Mouse (Mus musculus) midbrain, embryonic 11.5 days (tissue): Measurements from ENCODE around the gene Gm45021. TPM values are rescaled to one million over a fixed set of nuclear protein-coding genes. Genes with fewer than 3 reads are reported as not detected.

ENCODE experiments used
- ATAC-seq: fragments of 200-750 bp; cut with Nextera tagmentation; 2 replicates; pipeline ENCODE4 v1.8.0; 2017; ENCODE audit warnings: moderate TSS enrichment, moderate library complexity; ENCODE audit not compliant: low FRiP score
- DNase-seq: peaks from one replicate; pipeline ENCODE4 v3.0.0; 2015; ENCODE audit warnings: low spot score; ENCODE audit errors: missing footprints
- H3K27ac ChIP-seq: fragments of 300-500 bp; sonication (generic); 2 replicates; pipeline ENCODE4 v1.5.1; 2014; ENCODE audit warnings: low read depth, low read length
- H3K27me3 ChIP-seq: fragments of 300-500 bp; sonication (generic); 2 replicates; pipeline ENCODE4 v1.6.1; 2014; ENCODE audit warnings: mild to moderate bottlenecking, low read length, moderate library complexity, mixed read lengths; ENCODE audit not compliant: control insufficient read depth, insufficient read depth
- H3K36me3 ChIP-seq: fragments of 300-500 bp; sonication (generic); 2 replicates; pipeline ENCODE4 v1.6.1; 2014; ENCODE audit warnings: mild to moderate bottlenecking, low read length, moderate library complexity, mixed read lengths; ENCODE audit not compliant: control insufficient read depth, insufficient read depth
- H3K4me1 ChIP-seq: fragments of 300-500 bp; sonication (generic); 2 replicates; pipeline ENCODE4 v1.6.1; 2014; ENCODE audit warnings: low read length; ENCODE audit not compliant: control insufficient read depth, insufficient read depth
- H3K4me2 ChIP-seq: fragments of 300-500 bp; sonication (generic); 2 replicates; pipeline ENCODE4 v1.6.1; 2014; ENCODE audit warnings: mild to moderate bottlenecking, moderate library complexity
- H3K4me3 ChIP-seq: fragments of 300-500 bp; sonication (generic); 2 replicates; pipeline ENCODE4 v1.5.1; 2014; ENCODE audit warnings: low read depth, low read length
- H3K9ac ChIP-seq: fragments of 300-500 bp; sonication (generic); 2 replicates; pipeline ENCODE4 v1.6.1; 2014; ENCODE audit warnings: low read length
- H3K9me3 ChIP-seq: fragments of 300-500 bp; sonication (generic); 2 replicates; pipeline ENCODE4 v1.6.1; 2016; ENCODE audit warnings: low read length; ENCODE audit not compliant: control insufficient read depth
- whole genome bisulfite sequencing: fragments of 180-500 bp; shearing (Covaris S2); extraction: QIAGEN DNeasy Blood & Tissue Kit; methylation state at CpG from one replicate; pipeline ENCODE4 v1.1.7; 2014; 5-methylcytosine and 5-hydroxymethylcytosine counted together
- polyA plus RNA-seq: library from polyadenylated mRNA; unstranded; fragments of >200 nt; fragmentation: Nextera tagmentation; extraction: Ambion mirVana; gene quantifications from 2 replicates; pipeline ENCODE4 v1.2.1, GENCODE M21; 2014

The Gm45021 gene
- polyA plus RNA-seq, 1 experiment from 2014 or later, result not detected

DNA sequence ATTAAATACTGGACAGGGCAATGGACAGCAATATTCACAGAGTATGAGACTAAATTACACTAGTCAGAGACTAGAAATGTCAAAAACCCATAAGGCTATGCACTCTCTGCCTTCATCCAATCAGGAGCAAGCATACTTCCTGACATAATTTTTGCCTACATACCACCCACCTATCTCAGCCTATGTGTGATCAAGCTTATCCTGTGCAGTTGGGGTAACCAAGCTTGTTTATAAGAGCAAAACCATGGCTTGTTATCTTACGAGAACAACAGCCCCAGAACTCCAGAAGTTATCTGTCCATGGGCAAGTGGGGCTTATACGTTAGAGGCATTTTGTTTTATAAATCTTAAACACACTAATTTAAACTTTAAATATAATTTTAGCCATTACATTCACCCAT lies 45.7 kb downstream of the Gm45021 start:
- no peaks in the 10 kb centered on the region for H3K36me3 ChIP-seq
- no peak for ATAC-seq
- H3K9me3 ChIP-seq, result no peaks in the 10 kb centered on the region
- no peak overlapping the region for H3K27ac ChIP-seq
- no peak overlapping the region for H3K9ac ChIP-seq
- peaks cover 3% of the 10 kb centered on the region; the same call in 1 of the 2 replicates for H3K27me3 ChIP-seq
- no peak for DNase-seq
- peaks cover 4% of the 10 kb centered on the region; the same call in 1 of the 2 replicates for H3K4me1 ChIP-seq
- no peak overlapping the region for H3K4me3 ChIP-seq
- H3K4me2 ChIP-seq, result no peak overlapping the region
- 91% methylated on average over 2 of the region's 2 CpGs for WGBS

DNA sequence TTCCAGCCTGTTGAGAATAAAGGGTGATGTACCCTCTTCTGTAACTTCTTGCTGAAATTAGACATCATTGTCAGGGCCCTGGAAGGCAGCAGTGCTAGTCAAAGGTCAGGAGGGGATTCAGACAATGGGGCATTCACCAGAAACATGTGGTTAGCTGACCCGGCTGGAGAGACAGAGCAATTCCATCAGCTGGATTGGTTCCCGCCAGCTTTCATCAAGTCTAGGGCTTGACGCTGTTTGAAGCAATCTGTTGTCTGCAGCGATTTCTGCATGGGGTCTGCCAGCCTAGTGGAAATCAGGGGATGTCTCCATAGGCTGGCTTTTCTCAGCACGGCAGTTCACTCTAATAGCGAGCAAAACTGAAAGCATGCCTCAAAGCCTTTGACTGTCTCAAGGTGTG lies 47.1 kb downstream of the Gm45021 start:
- no peaks in the 10 kb centered on the region for H3K9me3 ChIP-seq
- no peak overlapping the region for H3K4me3 ChIP-seq
- no peak overlapping the region for H3K27ac ChIP-seq
- H3K27me3 ChIP-seq, result no peaks in the 10 kb centered on the region
- no peak overlapping the region for H3K9ac ChIP-seq
- 57% methylated on average over 6 of the region's 6 CpGs for WGBS
- DNase-seq, result no peak
- no peak overlapping the region for H3K4me2 ChIP-seq
- ATAC-seq, result no peak
- no peaks in the 10 kb centered on the region for H3K36me3 ChIP-seq
- H3K4me1 ChIP-seq, result peaks cover 4% of the 10 kb centered on the region; the same call in 1 of the 2 replicates

DNA sequence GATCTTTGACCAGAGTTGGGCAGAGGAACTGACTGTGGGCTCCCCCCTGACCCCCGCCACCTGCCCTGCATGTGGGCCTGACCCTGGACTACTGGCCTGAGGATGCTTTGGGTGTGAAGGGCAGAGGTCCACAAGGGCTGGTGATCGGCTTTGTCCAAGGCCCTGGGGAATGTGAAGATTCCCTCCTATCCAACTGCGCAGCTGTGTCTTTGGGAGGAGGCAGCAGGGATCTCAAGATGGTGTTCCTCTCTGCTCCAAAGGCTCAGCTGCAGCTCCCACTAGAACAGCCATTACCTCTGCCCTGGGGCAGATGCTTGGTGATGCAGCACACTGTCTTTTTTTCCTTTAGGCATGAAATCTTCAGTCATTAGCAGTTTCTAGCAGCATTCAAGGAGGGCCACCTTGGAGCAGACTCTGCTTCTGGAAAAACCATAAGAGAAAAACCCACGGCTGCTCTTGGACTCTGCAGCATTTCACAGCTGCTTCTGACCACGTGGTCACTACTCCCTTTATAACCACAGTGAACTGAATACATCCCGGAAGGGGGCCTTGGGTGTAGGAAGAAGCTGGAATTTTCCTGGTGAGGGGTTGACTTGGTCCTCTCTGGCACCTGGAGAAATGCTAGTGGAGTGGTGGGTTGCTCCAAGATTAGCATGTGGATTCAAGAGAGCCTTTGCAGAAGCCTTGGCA lies 48.5 kb downstream of the Gm45021 start:
- no peak overlapping the region for H3K4me2 ChIP-seq
- no peak for ATAC-seq
- no peaks in the 10 kb centered on the region for H3K9me3 ChIP-seq
- H3K4me3 ChIP-seq, result no peak overlapping the region
- H3K27ac ChIP-seq, result no peak overlapping the region
- no peaks in the 10 kb centered on the region for H3K36me3 ChIP-seq
- peaks cover 4% of the 10 kb centered on the region; the same call in 1 of the 2 replicates for H3K4me1 ChIP-seq
- no peak overlapping the region for H3K9ac ChIP-seq
- WGBS, result 70% methylated on average over 6 of the region's 6 CpGs
- no peaks in the 10 kb centered on the region for H3K27me3 ChIP-seq
- no peak for DNase-seq

DNA sequence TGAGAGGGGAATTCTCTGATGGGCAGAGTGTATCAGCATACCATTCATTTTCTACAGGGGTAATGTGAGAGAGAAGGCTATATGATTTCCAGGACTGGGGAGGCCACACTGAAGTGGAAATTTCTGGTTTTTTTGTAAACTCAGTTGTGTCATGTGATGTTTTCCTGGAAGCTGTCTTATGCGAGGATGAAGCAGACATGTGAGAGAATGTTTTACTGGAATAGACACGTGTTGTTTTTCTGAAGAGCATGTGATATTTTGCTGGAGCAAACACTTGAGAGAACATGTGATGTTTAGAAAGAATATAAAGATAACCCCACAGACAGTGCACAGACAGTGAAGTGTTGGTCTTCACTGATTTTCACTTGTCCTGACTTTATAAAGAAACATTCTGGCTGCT lies 49.1 kb downstream of the Gm45021 start:
- no peak overlapping the region for H3K9ac ChIP-seq
- no peaks in the 10 kb centered on the region for H3K36me3 ChIP-seq
- no peak overlapping the region for H3K4me2 ChIP-seq
- DNase-seq, result no peak
- H3K27me3 ChIP-seq, result no peaks in the 10 kb centered on the region
- H3K4me1 ChIP-seq, result peaks cover 4% of the 10 kb centered on the region; the same call in 1 of the 2 replicates
- no peak overlapping the region for H3K27ac ChIP-seq
- no peak overlapping the region for H3K4me3 ChIP-seq
- H3K9me3 ChIP-seq, result no peaks in the 10 kb centered on the region
- 82% methylated on average over 2 of the region's 2 CpGs for WGBS
- no peak for ATAC-seq

DNA sequence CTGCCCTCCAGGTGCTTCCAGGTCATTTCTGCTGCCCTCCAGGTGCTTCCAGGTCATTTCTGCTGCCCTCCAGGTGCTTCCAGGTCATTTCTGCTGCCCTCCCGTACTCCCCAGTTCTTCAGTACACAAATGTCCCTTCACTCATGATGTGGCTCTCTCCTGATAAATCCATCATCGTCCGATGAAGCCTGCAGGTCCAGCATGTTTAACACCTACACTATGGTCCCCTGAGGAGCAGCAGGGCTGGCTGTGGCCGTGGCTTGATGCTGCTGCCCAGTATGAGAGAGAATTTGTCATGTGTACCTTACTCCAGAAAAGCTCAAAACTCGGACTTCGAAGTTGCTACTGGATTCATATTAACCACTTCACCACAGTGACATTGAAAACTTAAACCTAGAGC lies 52.0 kb downstream of the Gm45021 start:
- WGBS, result 78% methylated on average over 6 of the region's 6 CpGs
- no peak for ATAC-seq

DNA sequence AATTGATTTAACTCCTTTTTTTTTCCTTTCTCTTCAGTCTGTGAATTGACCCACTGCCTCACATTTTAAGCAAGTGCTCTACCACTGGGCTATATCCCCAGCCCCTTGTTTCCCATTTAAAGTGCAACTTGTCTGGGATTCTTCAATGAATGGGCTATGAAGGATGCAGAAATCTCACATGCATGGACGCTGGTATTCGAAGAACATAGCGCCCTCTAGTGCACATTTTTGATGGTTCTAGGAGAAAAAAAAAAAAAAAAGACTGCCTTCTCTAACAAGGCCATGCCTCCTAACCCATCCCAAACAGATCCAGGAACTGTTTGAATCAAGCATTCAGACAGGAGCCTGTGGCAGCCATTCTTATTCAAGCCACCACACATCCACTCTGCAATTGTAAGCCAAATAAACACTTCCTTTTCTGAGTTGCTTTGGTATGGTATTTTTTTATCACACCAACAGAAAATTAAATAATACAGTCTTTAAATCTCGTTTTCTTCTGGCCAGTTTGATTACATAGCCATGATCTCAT lies 53.4 kb downstream of the Gm45021 start:
- Histone ChIP-seq H3K27me3 (no peaks in the 10 kb centered on the region), H3K27ac (no peak overlapping the region), H3K36me3 (no peaks in the 10 kb centered on the region), H3K4me3 (no peak overlapping the region), H3K9me3 (no peaks in the 10 kb centered on the region), H3K9ac (no peak overlapping the region), H3K4me1 (no peaks in the 10 kb centered on the region), H3K4me2 (no peak overlapping the region)
- ATAC-seq (peak; percentile 33; the same call in 1 of the 2 replicates), DNase-seq (peak; percentile 97)
- WGBS, result 22% methylated on average over 4 of the region's 4 CpGs

More for the DNA sequence above, 52.0 kb downstream of the Gm45021 start:
- Histone ChIP-seq H3K27ac (no peak overlapping the region), H3K4me1 (peaks cover 4% of the 10 kb centered on the region; the same call in 1 of the 2 replicates), H3K27me3 (no peaks in the 10 kb centered on the region), H3K4me2 (no peak overlapping the region), H3K9me3 (no peaks in the 10 kb centered on the region), H3K4me3 (no peak overlapping the region), H3K9ac (no peak overlapping the region), H3K36me3 (no peaks in the 10 kb centered on the region)
- DNase-seq, result no peak

DNA sequence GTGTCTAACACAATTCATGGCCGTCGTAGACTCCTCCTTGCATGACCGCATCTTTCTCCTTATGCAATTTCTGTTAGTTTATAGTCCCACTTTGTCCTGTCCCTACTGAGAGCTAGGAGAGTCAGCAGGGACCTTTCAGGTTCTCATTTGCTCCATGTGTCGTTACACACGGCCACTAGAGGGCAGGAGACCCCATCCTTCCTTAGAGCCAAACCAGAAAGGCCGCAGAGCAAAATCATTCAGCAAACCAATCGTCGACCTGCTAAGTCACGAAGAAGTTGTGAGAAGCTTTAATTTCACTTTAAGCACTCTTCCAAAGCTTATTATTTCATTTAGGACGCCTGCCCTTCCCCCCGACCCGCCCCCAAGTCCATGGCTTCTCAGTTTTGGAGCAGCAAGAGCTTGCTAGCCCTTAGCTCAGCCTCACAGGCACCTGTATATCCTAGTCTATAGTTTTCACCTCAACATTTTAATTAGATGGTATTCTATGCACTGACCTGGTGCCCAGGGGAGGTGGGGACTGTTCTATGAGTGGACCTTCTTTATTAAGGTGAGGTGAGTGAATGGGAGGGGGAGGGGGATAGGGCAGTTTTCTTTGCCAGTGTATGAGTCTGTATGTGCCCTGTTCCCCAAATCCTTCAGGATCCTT lies 56.4 kb downstream of the Gm45021 start:
- DNase-seq (peak; percentile 93), ATAC-seq (peak; percentile 50; the same call in 1 of the 2 replicates)
- no peaks in the 10 kb centered on the region for H3K27me3 ChIP-seq
- WGBS, result 14% methylated on average over 12 of the region's 12 CpGs
- no peak overlapping the region for H3K9ac ChIP-seq
- no peak overlapping the region for H3K27ac ChIP-seq
- no peak overlapping the region for H3K4me3 ChIP-seq
- no peaks in the 10 kb centered on the region for H3K4me1 ChIP-seq
- no peak overlapping the region for H3K4me2 ChIP-seq
- H3K9me3 ChIP-seq, result no peaks in the 10 kb centered on the region
- H3K36me3 ChIP-seq, result no peaks in the 10 kb centered on the region

DNA sequence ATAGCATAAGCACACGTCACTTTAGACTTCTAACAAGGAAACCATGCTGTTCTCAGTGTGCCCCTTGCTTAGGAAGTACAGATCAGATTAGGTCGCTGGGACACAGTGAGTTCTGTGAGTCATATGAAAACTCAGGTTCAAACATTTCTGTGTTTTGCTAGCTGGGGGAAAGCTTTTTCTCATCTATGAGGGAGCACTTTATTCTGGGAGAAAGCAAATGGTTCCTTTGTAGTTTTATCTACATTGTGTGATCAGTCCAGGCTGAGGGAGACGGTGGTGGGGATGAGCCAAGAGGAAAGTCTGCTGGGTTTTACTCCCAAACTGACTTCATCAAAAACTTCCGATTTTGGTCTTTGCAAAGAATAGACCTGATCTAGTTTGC lies 56.9 kb downstream of the Gm45021 start:
- Histone ChIP-seq H3K36me3 (no peaks in the 10 kb centered on the region), H3K27ac (no peak overlapping the region), H3K4me2 (no peak overlapping the region), H3K4me1 (no peaks in the 10 kb centered on the region), H3K4me3 (no peak overlapping the region), H3K9ac (no peak overlapping the region), H3K9me3 (no peaks in the 10 kb centered on the region), H3K27me3 (no peaks in the 10 kb centered on the region)
- ATAC-seq, result no peak
- WGBS, result 80% methylated on average over 4 of the region's 4 CpGs
- DNase-seq, result no peak

DNA sequence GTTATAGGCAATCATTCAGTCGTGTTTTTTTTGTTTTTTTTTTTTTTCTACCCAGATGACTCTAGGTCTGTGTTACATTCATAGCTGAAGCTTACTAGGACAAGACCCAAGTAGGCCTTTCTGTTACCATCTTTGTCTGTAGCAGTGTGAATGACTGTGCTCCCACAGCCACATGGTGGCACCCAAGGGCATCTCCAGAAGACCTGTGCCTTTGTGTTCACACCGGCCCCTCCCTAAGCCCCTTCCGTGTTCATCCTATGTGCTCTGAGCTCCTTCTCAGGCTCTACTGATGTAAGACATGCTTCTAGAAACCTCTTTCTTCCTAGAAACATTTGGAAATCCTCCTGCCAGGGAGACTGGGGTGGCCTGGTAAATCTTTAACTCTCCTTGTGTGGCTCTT lies 57.6 kb downstream of the Gm45021 start, which contains the start of gene Gimap8:
TSS of gene Gimap8 (plus strand) at position 240 of the 400 bp plus-strand sequence.
- no peaks in the 10 kb centered on the region for H3K4me1 ChIP-seq
- no peaks in the 10 kb centered on the region for H3K27me3 ChIP-seq
- no peaks in the 10 kb centered on the region for H3K9me3 ChIP-seq
- H3K27ac ChIP-seq, result no peak within 1 kb of the TSS
- no peak for ATAC-seq
- no peaks in the 10 kb centered on the region for H3K36me3 ChIP-seq
- no peak for DNase-seq
- 49% methylated on average over 3 of the region's 3 CpGs for WGBS
- H3K4me3 ChIP-seq, result no peak within 1 kb of the TSS
- no peak within 1 kb of the TSS for H3K9ac ChIP-seq
- no peak within 1 kb of the TSS for H3K4me2 ChIP-seq
